Mouse (Mus musculus) MEL (cell line): ENCODE measurements around the gene Emilin1. TPM values are rescaled to one million over a fixed set of nuclear protein-coding genes. Genes with fewer than 3 reads are reported as not detected.

ENCODE experiments used
- DNase-seq: peaks from one replicate; pipeline ENCODE4 v3.0.0; 2011; ENCODE audit warnings: low read depth, low spot score
- H3K27ac ChIP-seq: 2 replicates; pipeline ENCODE4 v1.5.1; 2012; ENCODE audit warnings: low read depth, mild to moderate bottlenecking, control low read depth, low read length, moderate library complexity; ENCODE audit not compliant: control insufficient read depth
- H3K27me3 ChIP-seq, 2 experiments: fragments of 150-350 bp in 1 of 2; sonication (generic) in 1 of 2; 2 replicates each; pipeline ENCODE4 v1.6.1; 2012; ENCODE audit warnings: low read length in 2 of 2, mild to moderate bottlenecking in 2 of 2, improper control_type of control experiment in 1 of 2, moderate library complexity in 1 of 2; ENCODE audit not compliant: insufficient read depth in 2 of 2, control insufficient read depth in 1 of 2
- H3K36me3 ChIP-seq, 2 experiments: 2 replicates each; pipeline ENCODE4 v1.6.1; 2012 to 2014; ENCODE audit warnings: low read length in 2 of 2, improper control_type of control experiment in 1 of 2, inconsistent platforms in 1 of 2, mild to moderate bottlenecking in 1 of 2; ENCODE audit not compliant: insufficient read depth in 2 of 2, control insufficient read depth in 1 of 2
- H3K4me1 ChIP-seq, 2 experiments: fragments of 150-350 bp in 1 of 2; sonication (generic) in 1 of 2; 2 replicates each; pipeline ENCODE4 v1.6.1; 2012; ENCODE audit warnings: low read length in 2 of 2, improper control_type of control experiment in 1 of 2, mild to moderate bottlenecking in 1 of 2; ENCODE audit not compliant: insufficient read depth in 2 of 2, control insufficient read depth in 1 of 2
- H3K4me3 ChIP-seq, 2 experiments: fragments of 150-350 bp in 1 of 2; sonication (generic) in 1 of 2; 2 replicates each; pipeline ENCODE4 v1.5.1; 2012; ENCODE audit warnings: low read depth in 2 of 2, low read length in 2 of 2, mild to moderate bottlenecking in 2 of 2, moderate library complexity in 2 of 2, control low read depth in 1 of 2, improper control_type of control experiment in 1 of 2; ENCODE audit not compliant: control insufficient read depth in 1 of 2, insufficient read depth in 1 of 2
- H3K79me2 ChIP-seq: 2 replicates; pipeline ENCODE4 v1.6.1; 2012; ENCODE audit warnings: mild to moderate bottlenecking, low read length, moderate library complexity; ENCODE audit not compliant: control insufficient read depth, poor library complexity, insufficient read depth
- H3K9ac ChIP-seq: 2 replicates; pipeline ENCODE4 v1.6.1; 2012; ENCODE audit warnings: low read depth, mild to moderate bottlenecking, control low read depth, low read length, moderate library complexity; ENCODE audit not compliant: control insufficient read depth, poor library complexity, severe bottlenecking
- H3K9me3 ChIP-seq: fragments of 150-350 bp; sonication (generic); replicated peaks from 2 replicates; pipeline ENCODE4 v1.6.1; 2012; ENCODE audit warnings: mild to moderate bottlenecking, low read length, improper control_type of control experiment, moderate library complexity; ENCODE audit not compliant: insufficient read depth
- BHLHE40 ChIP-seq: IDR thresholded peaks from 2 replicates; pipeline ENCODE4 v1.6.1; 2012; ENCODE audit warnings: low read depth, mild to moderate bottlenecking, inconsistent platforms, low read length, improper control_type of control experiment, borderline replicate concordance
- CHD1 ChIP-seq: IDR thresholded peaks from 2 replicates; pipeline ENCODE4 v1.6.1; 2012; ENCODE audit warnings: low read depth, mild to moderate bottlenecking, inconsistent platforms, low read length, improper control_type of control experiment
- CTCF ChIP-seq, 3 experiments: IDR thresholded peaks in 2 of 3; conservative IDR thresholded peaks in 1 of 3; 2 replicates each; pipeline ENCODE4 v1.5.1; 2011 to 2012; ENCODE audit warnings: low read length in 3 of 3, low read depth in 2 of 3, mild to moderate bottlenecking in 2 of 3, improper control_type of control experiment in 1 of 3, inconsistent platforms in 1 of 3, mixed read lengths in 1 of 3, moderate library complexity in 1 of 3; ENCODE audit not compliant: control insufficient read depth in 1 of 3, insufficient read depth in 1 of 3, poor library complexity in 1 of 3, severe bottlenecking in 1 of 3
- EP300 ChIP-seq, 2 experiments: IDR thresholded peaks; 2 replicates each; pipeline ENCODE4 v1.6.1; 2011; ENCODE audit warnings: improper control_type of control experiment in 2 of 2, low read length in 2 of 2, low read depth in 1 of 2, mild to moderate bottlenecking in 1 of 2
- HCFC1 ChIP-seq: IDR thresholded peaks from 2 replicates; pipeline ENCODE4 v1.6.1; 2012; ENCODE audit warnings: low read depth, mild to moderate bottlenecking, inconsistent platforms, low read length, improper control_type of control experiment, moderate library complexity
- JUND ChIP-seq: IDR thresholded peaks from 2 replicates; pipeline ENCODE4 v1.6.1; 2011; ENCODE audit warnings: low read depth, mild to moderate bottlenecking, improper control_type of control experiment, low read length
- KAT2A ChIP-seq: conservative IDR thresholded peaks from 2 replicates; pipeline ENCODE4 v1.6.1; 2012; ENCODE audit warnings: low read depth, low read length, improper control_type of control experiment, inconsistent platforms
- MAFK ChIP-seq: IDR thresholded peaks from 2 replicates; pipeline ENCODE4 v1.6.1; 2011; ENCODE audit warnings: low read depth, mild to moderate bottlenecking, low read length, improper control_type of control experiment, borderline replicate concordance
- MAX ChIP-seq: IDR thresholded peaks from 2 replicates; pipeline ENCODE4 v1.6.1; 2011; ENCODE audit warnings: low read length, improper control_type of control experiment
- MAZ ChIP-seq: IDR thresholded peaks from 2 replicates; pipeline ENCODE4 v1.6.1; 2012; ENCODE audit warnings: low read depth, mild to moderate bottlenecking, inconsistent platforms, low read length, improper control_type of control experiment
- MXI1 ChIP-seq: IDR thresholded peaks from 2 replicates; pipeline ENCODE4 v1.6.1; 2011; ENCODE audit warnings: mild to moderate bottlenecking, low read depth, low read length, improper control_type of control experiment
- MYB ChIP-seq: IDR thresholded peaks from 2 replicates; pipeline ENCODE4 v1.6.1; 2011; ENCODE audit warnings: mild to moderate bottlenecking, low read depth, low read length, improper control_type of control experiment
- MYC ChIP-seq: IDR thresholded peaks from 2 replicates; pipeline ENCODE4 v1.6.1; 2011; ENCODE audit warnings: low read depth, mild to moderate bottlenecking, low read length, improper control_type of control experiment, moderate library complexity
- NELFE ChIP-seq: IDR thresholded peaks from 2 replicates; pipeline ENCODE4 v1.6.1; 2011; ENCODE audit warnings: low read depth, low read length, improper control_type of control experiment
- NRF1 ChIP-seq: IDR thresholded peaks from 2 replicates; pipeline ENCODE4 v1.6.1; 2014; ENCODE audit warnings: low read depth, mild to moderate bottlenecking, inconsistent platforms, low read length, improper control_type of control experiment, moderate library complexity; ENCODE audit not compliant: poor library complexity, insufficient read depth, severe bottlenecking
- POLR2AphosphoS2 ChIP-seq: IDR thresholded peaks from 2 replicates; pipeline ENCODE4 v1.6.1; 2011; ENCODE audit warnings: low read length, improper control_type of control experiment
- POLR2AphosphoS5 ChIP-seq: IDR thresholded peaks from 2 replicates; pipeline ENCODE4 v1.6.1; 2012; ENCODE audit warnings: low read depth, borderline replicate concordance, mild to moderate bottlenecking, inconsistent platforms, low read length, moderate library complexity, mixed read lengths
- RAD21 ChIP-seq: IDR thresholded peaks from 2 replicates; pipeline ENCODE4 v1.6.1; 2011; ENCODE audit warnings: mild to moderate bottlenecking, low read depth, low read length, improper control_type of control experiment
- RCOR1 ChIP-seq: IDR thresholded peaks from 2 replicates; pipeline ENCODE4 v1.6.1; 2012; ENCODE audit warnings: low read depth, mild to moderate bottlenecking, inconsistent platforms, low read length, improper control_type of control experiment
- SIN3A ChIP-seq: IDR thresholded peaks from 2 replicates; pipeline ENCODE4 v1.6.1; 2012; ENCODE audit warnings: low read length, improper control_type of control experiment, inconsistent platforms
- SMC3 ChIP-seq: IDR thresholded peaks from 2 replicates; pipeline ENCODE4 v1.6.1; 2011; ENCODE audit warnings: low read depth, low read length, improper control_type of control experiment
- TCF12 ChIP-seq: IDR thresholded peaks from 2 replicates; pipeline ENCODE4 v1.6.1; 2014; ENCODE audit warnings: low read depth, mild to moderate bottlenecking, inconsistent platforms, low read length, improper control_type of control experiment, moderate library complexity
- UBTF ChIP-seq: IDR thresholded peaks from 2 replicates; pipeline ENCODE4 v1.6.1; 2012; ENCODE audit warnings: low read depth, mild to moderate bottlenecking, inconsistent platforms, low read length, improper control_type of control experiment, moderate library complexity, borderline replicate concordance; ENCODE audit not compliant: insufficient read depth
- USF1 ChIP-seq: IDR thresholded peaks from 2 replicates; pipeline ENCODE4 v1.6.1; 2014; ENCODE audit warnings: low read depth, mild to moderate bottlenecking, inconsistent platforms, low read length, improper control_type of control experiment, moderate library complexity
- USF2 ChIP-seq, 2 experiments: IDR thresholded peaks; 2 replicates each; pipeline ENCODE4 v1.6.1; 2011 to 2012; ENCODE audit warnings: improper control_type of control experiment in 2 of 2, low read length in 2 of 2, borderline replicate concordance in 1 of 2, inconsistent platforms in 1 of 2, low read depth in 1 of 2, mild to moderate bottlenecking in 1 of 2; ENCODE audit not compliant: insufficient read depth in 1 of 2
- ZC3H11A ChIP-seq: IDR thresholded peaks from 2 replicates; pipeline ENCODE4 v1.6.1; 2012; ENCODE audit warnings: low read depth, mild to moderate bottlenecking, inconsistent platforms, low read length, improper control_type of control experiment
- ZKSCAN1 ChIP-seq: IDR thresholded peaks from 2 replicates; pipeline ENCODE4 v1.6.1; 2012; ENCODE audit warnings: low read depth, mild to moderate bottlenecking, inconsistent platforms, low read length, improper control_type of control experiment, moderate library complexity
- ZNF384 ChIP-seq: IDR thresholded peaks from 2 replicates; pipeline ENCODE4 v1.6.1; 2012; ENCODE audit warnings: low read depth, mild to moderate bottlenecking, inconsistent platforms, low read length, improper control_type of control experiment
- polyA plus RNA-seq, 2 experiments: library from polyadenylated mRNA; stranded (reverse) in 1 of 2; unstranded in 1 of 2; fragments of >175 nt in 1 of 2; fragments of >200 nt in 1 of 2; gene quantifications; 2 replicates each; pipeline versions ENCODE4 v1.2.1 to v1.2.4; 2012; ENCODE audit warnings: low replicate concordance in 2 of 2, low read depth in 1 of 2; ENCODE audit not compliant: insufficient read length in 2 of 2, insufficient read depth in 1 of 2, missing spikeins in 1 of 2
- total RNA-seq: library from RNA; depleted of rRNA; stranded (reverse); fragments of 300-350 nt; gene quantifications from 2 replicates; pipeline ENCODE4 v1.2.3, GENCODE M21; 2012

The Emilin1 gene
- total and polyA plus RNA-seq, 3 experiments: 1.3 to 2.0 TPM; not detected in 1

DNA sequence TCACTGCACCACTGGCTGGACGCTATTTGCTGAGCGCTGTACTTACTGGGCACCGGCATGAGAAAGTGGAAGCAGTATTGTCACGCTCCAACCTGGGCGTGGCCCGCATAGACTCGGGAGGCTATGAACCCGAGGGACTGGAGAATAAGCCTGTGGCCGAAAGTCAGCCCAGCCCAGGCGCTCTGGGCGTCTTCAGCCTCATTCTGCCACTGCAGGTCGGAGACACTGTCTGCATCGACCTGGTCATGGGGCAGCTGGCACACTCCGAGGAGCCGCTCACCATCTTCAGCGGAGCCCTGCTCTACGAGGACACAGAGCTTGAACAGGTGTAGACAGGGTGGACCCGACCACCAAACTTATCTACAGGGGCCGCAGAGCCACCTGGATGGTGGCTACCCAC is 7.4 kb downstream of the Emilin1 start:
- Histone ChIP-seq H3K4me1 (peaks cover 9 to 22% of the 10 kb centered on the region in 2 experiments), H3K27me3 (no peaks in the 10 kb centered on the region), H3K9me3 (no peaks in the 10 kb centered on the region), H3K36me3 (peaks cover 0 to 10% of the 10 kb centered on the region in 2 experiments; a peak in 2 of 4 replicates), H3K4me3 (peak overlapping the region; percentile 60 to 89), H3K79me2 (peaks cover 14% of the 10 kb centered on the region), H3K27ac (no peak overlapping the region; the same call in 1 of the 2 replicates), H3K9ac (peak overlapping the region; percentile 56)
- no peak for TF ChIP-seq CHD1
- peak; percentile 28; the same call in 1 of the 2 replicates for TF ChIP-seq SIN3A
- peak; percentile 26; the same call in 1 of the 2 replicates for TF ChIP-seq HCFC1
- peak; percentile 74 for TF ChIP-seq MXI1
- TF ChIP-seq MAX: peak; percentile 55; the same call in 1 of the 2 replicates
- no peak for TF ChIP-seq JUND
- TF ChIP-seq NELFE: peak; percentile 38
- peak; percentile 78 for DNase-seq

DNA sequence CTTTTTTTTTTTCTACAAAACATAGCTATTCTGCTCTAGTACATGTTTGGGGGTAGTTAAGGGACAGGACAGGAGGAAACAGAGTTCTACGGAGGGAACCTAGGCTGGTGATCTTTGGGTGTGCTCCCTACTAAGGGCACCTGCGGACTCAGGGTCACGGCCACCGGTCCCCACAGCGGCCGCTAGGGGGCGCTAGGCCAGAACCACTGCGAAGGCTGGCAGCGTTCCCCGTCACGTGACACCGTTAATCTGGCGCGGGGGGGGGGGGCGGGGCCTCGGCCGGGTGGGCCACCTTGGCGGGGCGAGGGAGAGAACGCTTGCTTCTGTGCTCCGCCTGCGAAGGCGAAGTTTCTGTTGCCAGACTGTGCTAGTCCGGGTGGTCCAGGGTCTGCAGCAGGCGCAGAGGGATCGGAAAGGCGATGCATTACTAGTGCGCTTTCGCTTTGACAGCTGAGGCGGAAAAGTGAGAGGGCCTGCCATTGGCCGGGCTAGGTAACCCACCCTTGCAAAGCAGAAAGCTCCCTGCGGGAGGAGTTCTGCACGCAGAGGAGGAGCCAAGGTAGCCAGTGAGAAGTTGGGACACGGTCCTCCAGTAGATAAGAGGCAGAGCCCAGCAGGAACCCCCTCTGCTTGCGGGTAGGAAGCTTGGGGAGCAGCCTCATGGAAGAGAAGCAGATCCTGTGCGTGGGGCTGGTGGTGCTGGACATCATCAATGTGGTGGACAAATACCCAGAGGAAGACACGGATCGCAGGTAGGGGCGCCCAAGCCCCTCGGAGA is 8.2 kb downstream of the Emilin1 start, which contains the start of gene Khk:
Gene Khk (plus strand): TSS at position 176 of the 778 bp plus-strand sequence.
- H3K79me2 ChIP-seq: peaks cover 14% of the 10 kb centered on the region
- H3K4me1 ChIP-seq: peaks cover 7 to 15% of the 10 kb centered on the region in 2 experiments
- H3K27me3 ChIP-seq: no peaks in the 10 kb centered on the region
- H3K36me3 ChIP-seq: peaks cover 0 to 6% of the 10 kb centered on the region in 2 experiments; a peak in 2 of 4 replicates
- H3K27ac ChIP-seq: peak within 1 kb of the TSS; percentile 81
- peak within 1 kb of the TSS; percentile 69 for H3K9ac ChIP-seq
- no peaks in the 10 kb centered on the region for H3K9me3 ChIP-seq
- peak; percentile 99 for DNase-seq
- peak within 1 kb of the TSS; percentile 74 to 89 for H3K4me3 ChIP-seq
- peak; percentile 49 for TF ChIP-seq SMC3
- TF ChIP-seq MAZ: peak; percentile 92
- TF ChIP-seq NELFE: peak; percentile 93
- TF ChIP-seq CHD1: peak; percentile 96; the same call in 1 of the 2 replicates
- TF ChIP-seq MAFK: no peak
- TF ChIP-seq POLR2AphosphoS2: peak; percentile 83
- no peak for TF ChIP-seq ZC3H11A
- peak; percentile 31 to 48; a peak in 2 of 4 replicates for TF ChIP-seq EP300 (IDR thresholded peaks at IDR 0.05; ENCODE audit: low read depth in 1 of 2, low read length in 2 of 2)
- TF ChIP-seq USF1: peak; percentile 99
- peak; percentile 90; the same call in 1 of the 2 replicates for TF ChIP-seq POLR2AphosphoS5
- TF ChIP-seq TCF12: peak; percentile 64
- TF ChIP-seq BHLHE40: peak; percentile 90
- TF ChIP-seq USF2 (IDR thresholded peaks at IDR 0.05; ENCODE audit: borderline replicate concordance in 1 of 2, insufficient read depth in 1 of 2, low read depth in 1 of 2, low read length in 2 of 2): peak; percentile 75 to 92
- peak; percentile 92 for TF ChIP-seq ZKSCAN1
- peak; percentile 89 for TF ChIP-seq MYC
- peak; percentile 81 to 99 (median 89) for TF ChIP-seq CTCF (IDR thresholded peaks at IDR 0.05 in 2 of 3, conservative IDR thresholded peaks at IDR 0.05 in 1 of 3; ENCODE audit: control insufficient read depth in 1 of 3, insufficient read depth in 1 of 3, low read depth in 2 of 3, low read length in 3 of 3, poor library complexity in 1 of 3, severe bottlenecking in 1 of 3)
- 0 out of 2 replicates have a peak, but pooled peaks have one; percentile 80 for TF ChIP-seq UBTF
- peak; percentile 86; the same call in 1 of the 2 replicates for TF ChIP-seq MXI1
- peak; percentile 67 for TF ChIP-seq ZNF384
- TF ChIP-seq KAT2A: peak; percentile 54; the same call in 1 of the 2 replicates
- TF ChIP-seq MYB: no peak
- TF ChIP-seq RAD21: no peak; the same call in 1 of the 2 replicates
- TF ChIP-seq NRF1: no peak
- TF ChIP-seq RCOR1: no peak; the same call in none of the 2 replicates
